Mouse (Mus musculus): ENCODE data around the gene Setd4.

Gene Setd4

GRCm38 (mm10) chr16:93546354-93546965 is 57.4 kb downstream of the Setd4 start:
- no peak for DNase-seq (ENCODE audit: low read depth, low spot score)

- DNase-seq (ENCODE audit: low read depth, low spot score), result no peak
Measured at GRCm38 (mm10) chr16:93544931-93545330, 58.9 kb downstream of the Setd4 start.

- peak; percentile 52 for DNase-seq (ENCODE audit: low read depth, low spot score)
Measured at GRCm38 (mm10) chr16:93543704-93544103, 60.2 kb downstream of the Setd4 start.

GRCm38 (mm10) chr16:93539891-93540290 is 64.0 kb downstream of the Setd4 start:
- DNase-seq (ENCODE audit: low read depth, low spot score), result no peak

- DNase-seq (ENCODE audit: low read depth, low spot score), result no peak
Measured at GRCm38 (mm10) chr16:93535151-93535853, 68.6 kb downstream of the Setd4 start.
